Mouse (Mus musculus): ENCODE measurements around the gene H2al1e.
"Not testable (repeated sequence)": the region's sequence is repeated elsewhere in the genome, so short reads cannot be mapped to it uniquely, and the experiment has no call there.

DNA sequence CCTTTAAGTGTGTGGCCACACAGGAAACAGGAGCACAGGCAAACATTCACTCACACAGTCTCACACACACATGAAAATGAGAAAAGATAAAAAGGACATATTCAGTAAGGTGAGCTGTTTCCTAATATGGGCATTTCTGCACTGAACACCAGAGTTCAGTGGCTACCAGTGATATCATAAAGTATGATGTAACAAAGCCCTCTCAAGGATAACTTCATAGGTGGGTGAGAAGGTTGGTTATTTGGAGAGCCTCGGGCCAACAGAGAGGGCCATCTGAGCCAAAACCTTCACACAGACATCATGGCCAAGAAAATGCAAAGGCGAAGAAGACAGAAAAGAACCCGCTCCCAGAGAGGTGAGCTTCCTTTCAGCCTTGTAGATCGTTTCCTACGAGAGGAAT, 12.6 kb downstream of the H2al1e start, which contains the start of gene H2al1i:
- TF ChIP-seq POLR2A (IDR thresholded peaks at IDR 0.05; ENCODE audit: insufficient read depth, low read length); CTCF (IDR thresholded peaks at IDR 0.05; ENCODE audit: low read depth, low read length); EP300 (IDR thresholded peaks at IDR 0.05; ENCODE audit: insufficient read depth, low read depth, low read length): not testable (repeated sequence)
